Mouse (Mus musculus) embryonic facial prominence, embryonic 12.5 days (tissue): ENCODE results near the gene Rnf41. TPM values are rescaled to one million over a fixed set of nuclear protein-coding genes. Genes with fewer than 3 reads are reported as not detected.

ENCODE experiments used
- ATAC-seq: fragments of 200-750 bp; cut with Nextera tagmentation; 2 replicates; pipeline ENCODE4 v1.8.0; 2017; ENCODE audit not compliant: insufficient number of reproducible peaks, insufficient read depth, low FRiP score, low TSS enrichment
- H3K27ac ChIP-seq: fragments of 300-500 bp; sonication (generic); 2 replicates; pipeline ENCODE4 v1.5.1; 2016; ENCODE audit warnings: mild to moderate bottlenecking
- H3K27me3 ChIP-seq: fragments of 300-500 bp; sonication (generic); 2 replicates; pipeline ENCODE4 v1.6.1; 2016; ENCODE audit warnings: mild to moderate bottlenecking, moderate library complexity
- H3K36me3 ChIP-seq: fragments of 300-500 bp; sonication (generic); 2 replicates; pipeline ENCODE4 v1.6.1; 2016; ENCODE audit warnings: mild to moderate bottlenecking
- H3K4me1 ChIP-seq: fragments of 300-500 bp; sonication (generic); 2 replicates; pipeline ENCODE4 v1.6.1; 2016
- H3K4me2 ChIP-seq: fragments of 300-500 bp; sonication (generic); replicated peaks from 2 replicates; pipeline ENCODE4 v1.6.1; 2016; ENCODE audit warnings: mild to moderate bottlenecking, moderate library complexity
- H3K4me3 ChIP-seq: fragments of 300-500 bp; sonication (generic); 2 replicates; pipeline ENCODE4 v1.5.1; 2016; ENCODE audit warnings: mild to moderate bottlenecking
- H3K9ac ChIP-seq: fragments of 300-500 bp; sonication (generic); 2 replicates; pipeline ENCODE4 v1.6.1; 2016; ENCODE audit warnings: mild to moderate bottlenecking, moderate library complexity
- H3K9me3 ChIP-seq: fragments of 300-500 bp; sonication (generic); 2 replicates; pipeline ENCODE4 v1.6.1; 2016; ENCODE audit warnings: mild to moderate bottlenecking, moderate library complexity
- WGBS: fragments of 180-500 bp; shearing (Covaris S2); methylation state at CpG from one replicate; pipeline ENCODE4 v1.1.7; 2016; 5-methylcytosine and 5-hydroxymethylcytosine counted together
- polyA plus RNA-seq: library from polyadenylated mRNA; unstranded; fragments of >200 nt; fragmentation: Nextera tagmentation; extraction: Ambion mirVana; gene quantifications from 2 replicates; pipeline ENCODE4 v1.2.1, GENCODE M21; 2016

The Rnf41 gene
- polyA plus RNA-seq, 1 experiment from 2014 or later: 44.5 TPM

- Histone ChIP-seq H3K9me3 (no peaks in the 10 kb centered on the region), H3K36me3 (peaks cover 9% of the 10 kb centered on the region), H3K9ac (no peak overlapping the region), H3K4me3 (no peak overlapping the region), H3K27ac (no peak overlapping the region), H3K27me3 (no peaks in the 10 kb centered on the region), H3K4me1 (peaks cover 14% of the 10 kb centered on the region), H3K4me2 (no peak overlapping the region)
- 66% methylated on average over 6 of the region's 6 CpGs for WGBS
- no peak for ATAC-seq
Measured at GRCm38 (mm10) chr10:128374393-128374792, 37.1 kb upstream of the Rnf41 start.

GRCm38 (mm10) chr10:128376099-128376454, 35.4 kb upstream of the Rnf41 start:
- 48% methylated on average over 4 of the region's 4 CpGs for WGBS
- H3K4me3 ChIP-seq: peak overlapping the region; percentile 97
- H3K9ac ChIP-seq: peak overlapping the region; percentile 95; the same call in 1 of the 2 replicates
- H3K4me1 ChIP-seq: peaks cover 14% of the 10 kb centered on the region
- no peaks in the 10 kb centered on the region for H3K9me3 ChIP-seq
- H3K27ac ChIP-seq: peak overlapping the region; percentile 95
- H3K36me3 ChIP-seq: peaks cover 25% of the 10 kb centered on the region
- no peaks in the 10 kb centered on the region for H3K27me3 ChIP-seq
- ATAC-seq: no peak
- H3K4me2 ChIP-seq: peak overlapping the region; percentile 78

GRCm38 (mm10) chr10:128376455-128377211, 34.8 kb upstream of the Rnf41 start, which contains the start of gene Ankrd52:
Gene Ankrd52, plus strand, starts transcription at chr10:128377115.
- ATAC-seq: peak; percentile 91
- H3K9ac ChIP-seq: peak within 1 kb of the TSS; percentile 95
- peak within 1 kb of the TSS; percentile 95 for H3K27ac ChIP-seq
- H3K9me3 ChIP-seq: no peaks in the 10 kb centered on the region
- peak within 1 kb of the TSS; percentile 78 for H3K4me2 ChIP-seq
- no peaks in the 10 kb centered on the region for H3K27me3 ChIP-seq
- H3K4me1 ChIP-seq: peaks cover 14% of the 10 kb centered on the region
- peaks cover 30% of the 10 kb centered on the region for H3K36me3 ChIP-seq
- WGBS: 0% methylated on average over 36 of the region's 73 CpGs
- H3K4me3 ChIP-seq: peak within 1 kb of the TSS; percentile 97

GRCm38 (mm10) chr10:128377222-128377939, 34.1 kb upstream of the Rnf41 start:
- peaks cover 38% of the 10 kb centered on the region for H3K36me3 ChIP-seq
- under 1% methylated on average over 36 of the region's 47 CpGs for WGBS

GRCm38 (mm10) chr10:128377940-128378448, 33.5 kb upstream of the Rnf41 start:
- Histone ChIP-seq H3K9me3 (no peaks in the 10 kb centered on the region), H3K4me3 (peak overlapping the region; percentile 97), H3K27ac (peak overlapping the region; percentile 95), H3K4me2 (peak overlapping the region; percentile 78), H3K27me3 (no peaks in the 10 kb centered on the region), H3K4me1 (peaks cover 14% of the 10 kb centered on the region), H3K9ac (peak overlapping the region; percentile 95), H3K36me3 (peaks cover 44% of the 10 kb centered on the region)
- ATAC-seq: no peak
- WGBS: 53% methylated on average over 14 of the region's 14 CpGs

More at GRCm38 (mm10) chr10:128377222-128377939, 34.1 kb upstream of the Rnf41 start:
- peak overlapping the region; percentile 95 for H3K9ac ChIP-seq
- peak; percentile 72 for ATAC-seq
- H3K4me2 ChIP-seq: peak overlapping the region; percentile 78
- peak overlapping the region; percentile 97 for H3K4me3 ChIP-seq
- peak overlapping the region; percentile 95 for H3K27ac ChIP-seq
- peaks cover 14% of the 10 kb centered on the region for H3K4me1 ChIP-seq
- H3K27me3 ChIP-seq: no peaks in the 10 kb centered on the region
- H3K9me3 ChIP-seq: no peaks in the 10 kb centered on the region

GRCm38 (mm10) chr10:128378462-128378861, 33.0 kb upstream of the Rnf41 start:
- peaks cover 14% of the 10 kb centered on the region for H3K4me1 ChIP-seq
- 70% methylated on average over 3 of the region's 3 CpGs for WGBS
- H3K4me3 ChIP-seq: peak overlapping the region; percentile 97
- H3K9me3 ChIP-seq: no peaks in the 10 kb centered on the region
- H3K27ac ChIP-seq: no peak overlapping the region
- H3K4me2 ChIP-seq: peak overlapping the region; percentile 78
- peak overlapping the region; percentile 95 for H3K9ac ChIP-seq
- no peaks in the 10 kb centered on the region for H3K27me3 ChIP-seq
- no peak for ATAC-seq
- peaks cover 48% of the 10 kb centered on the region for H3K36me3 ChIP-seq

GRCm38 (mm10) chr10:128379260-128379659, 32.2 kb upstream of the Rnf41 start:
- Histone ChIP-seq H3K4me1 (peaks cover 14% of the 10 kb centered on the region), H3K36me3 (peaks cover 56% of the 10 kb centered on the region), H3K27ac (no peak overlapping the region), H3K9ac (no peak overlapping the region), H3K27me3 (no peaks in the 10 kb centered on the region), H3K4me2 (no peak overlapping the region), H3K4me3 (no peak overlapping the region), H3K9me3 (no peaks in the 10 kb centered on the region)
- WGBS: 96% methylated on average over 7 of the region's 7 CpGs
- ATAC-seq: no peak

GRCm38 (mm10) chr10:128380565-128380964, 30.9 kb upstream of the Rnf41 start:
- no peak overlapping the region for H3K4me2 ChIP-seq
- no peak overlapping the region for H3K27ac ChIP-seq
- ATAC-seq: no peak
- no peak overlapping the region for H3K4me3 ChIP-seq
- H3K36me3 ChIP-seq: peaks cover 69% of the 10 kb centered on the region
- H3K9ac ChIP-seq: no peak overlapping the region
- peaks cover 14% of the 10 kb centered on the region for H3K4me1 ChIP-seq
- 89% methylated on average over 5 of the region's 5 CpGs for WGBS
- no peaks in the 10 kb centered on the region for H3K27me3 ChIP-seq
- no peaks in the 10 kb centered on the region for H3K9me3 ChIP-seq

GRCm38 (mm10) chr10:128382482-128382881, 29.0 kb upstream of the Rnf41 start:
- Histone ChIP-seq H3K4me2 (no peak overlapping the region), H3K27me3 (no peaks in the 10 kb centered on the region), H3K4me3 (no peak overlapping the region), H3K27ac (no peak overlapping the region), H3K9me3 (no peaks in the 10 kb centered on the region), H3K36me3 (peaks cover 89% of the 10 kb centered on the region), H3K4me1 (peaks cover 11% of the 10 kb centered on the region), H3K9ac (no peak overlapping the region)
- ATAC-seq: no peak
- 86% methylated on average over 8 of the region's 8 CpGs for WGBS

- ATAC-seq: 0 out of 2 replicates have a peak, but pooled peaks have one; percentile 38
- 83% methylated on average over 7 of the region's 7 CpGs for WGBS
Measured at GRCm38 (mm10) chr10:128385902-128386301, 25.6 kb upstream of the Rnf41 start.

GRCm38 (mm10) chr10:128388941-128389340, 22.5 kb upstream of the Rnf41 start:
- Histone ChIP-seq H3K4me3 (no peak overlapping the region), H3K4me2 (no peak overlapping the region), H3K9me3 (no peaks in the 10 kb centered on the region), H3K9ac (no peak overlapping the region), H3K27me3 (no peaks in the 10 kb centered on the region), H3K27ac (no peak overlapping the region), H3K36me3 (peaks cover 99% of the 10 kb centered on the region), H3K4me1 (no peaks in the 10 kb centered on the region)
- 90% methylated on average over 14 of the region's 14 CpGs for WGBS
- ATAC-seq: no peak

More at GRCm38 (mm10) chr10:128385902-128386301, 25.6 kb upstream of the Rnf41 start:
- Histone ChIP-seq H3K27me3 (no peaks in the 10 kb centered on the region), H3K27ac (no peak overlapping the region), H3K4me1 (no peaks in the 10 kb centered on the region), H3K9ac (no peak overlapping the region), H3K9me3 (no peaks in the 10 kb centered on the region), H3K4me3 (no peak overlapping the region), H3K4me2 (no peak overlapping the region), H3K36me3 (peaks cover 98% of the 10 kb centered on the region)
